Mouse (Mus musculus): ENCODE results near the gene Exoc1.

Exoc1 gene

GRCm38 (mm10) chr5:76529040-76529703, at the start of gene Exoc1:
Gene Exoc1 (plus strand): TSS chr5:76529311.
- DNase-seq, result peak; percentile 97

GRCm38 (mm10) chr5:76483811-76484210, 45.3 kb upstream of the Exoc1 start, which contains the start of gene Gm7271:
Gene Gm7271 (plus strand): TSS chr5:76484040.
- no peak for DNase-seq

DNA sequence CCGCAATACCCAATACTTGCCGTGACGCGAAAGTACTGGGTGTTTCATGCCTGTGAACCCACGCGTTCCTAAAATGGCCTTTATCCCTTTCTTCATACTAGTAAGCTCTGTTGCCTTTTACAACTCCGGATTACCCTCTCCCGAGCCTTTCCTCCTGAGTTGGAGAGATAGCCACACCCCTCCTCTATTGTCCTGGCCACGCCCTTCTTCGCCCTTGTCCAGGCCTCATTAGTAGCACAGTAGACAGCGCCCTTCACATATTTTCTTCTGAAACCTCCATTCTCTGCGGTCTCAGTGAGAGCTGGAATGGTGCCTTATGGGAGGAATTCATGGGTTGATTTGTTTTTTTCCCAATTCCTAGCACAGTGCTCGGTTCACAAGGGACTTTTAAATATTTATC, 34.0 kb upstream of the Exoc1 start:
- no peak for DNase-seq

DNA sequence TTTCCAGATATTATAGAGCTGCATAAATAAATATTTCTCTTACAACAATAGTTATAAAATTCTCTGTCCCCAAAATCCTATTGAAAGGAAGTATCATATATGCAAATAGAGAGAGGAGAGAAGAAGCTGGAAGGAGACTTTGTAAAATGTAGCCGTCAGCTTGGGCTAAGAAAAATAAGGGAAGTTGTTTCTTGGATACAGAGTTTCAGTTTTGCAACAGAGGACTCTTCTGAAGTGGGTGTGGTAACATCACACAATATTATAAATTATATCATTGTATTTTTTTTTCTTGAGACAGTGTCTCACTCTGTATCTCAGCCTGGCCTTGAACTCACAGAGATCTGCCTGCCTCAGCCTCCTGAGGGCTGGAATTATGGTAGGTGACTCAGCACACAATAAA, 6.7 kb upstream of the Exoc1 start:
- no peak for DNase-seq

DNA sequence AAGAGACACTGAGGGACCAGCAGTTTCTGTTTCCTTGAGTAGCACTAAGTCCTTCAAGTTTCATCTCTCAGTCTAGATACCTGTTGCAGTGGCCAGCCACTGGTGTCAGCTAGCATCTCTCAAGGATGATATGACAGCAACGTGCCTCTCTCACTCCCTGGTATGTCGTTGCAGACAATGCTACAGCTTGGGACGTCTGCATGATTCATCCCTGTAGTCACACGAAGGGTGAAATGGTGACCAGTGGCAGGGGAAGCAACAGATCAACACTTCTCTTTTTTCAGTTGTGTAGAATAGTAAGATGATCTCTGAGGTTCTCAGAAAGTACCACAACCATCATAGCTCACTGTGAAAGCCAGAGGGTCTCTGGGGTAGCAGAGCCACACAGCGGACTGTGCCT, 4.5 kb upstream of the Exoc1 start:
- DNase-seq, result no peak

- no peak for DNase-seq
These were observed 4.0 kb upstream of the Exoc1 start for GRCm38 (mm10) chr5:76525066-76525465.

- no peak for DNase-seq
These were observed 3.3 kb upstream of the Exoc1 start for GRCm38 (mm10) chr5:76525829-76526228.

DNA sequence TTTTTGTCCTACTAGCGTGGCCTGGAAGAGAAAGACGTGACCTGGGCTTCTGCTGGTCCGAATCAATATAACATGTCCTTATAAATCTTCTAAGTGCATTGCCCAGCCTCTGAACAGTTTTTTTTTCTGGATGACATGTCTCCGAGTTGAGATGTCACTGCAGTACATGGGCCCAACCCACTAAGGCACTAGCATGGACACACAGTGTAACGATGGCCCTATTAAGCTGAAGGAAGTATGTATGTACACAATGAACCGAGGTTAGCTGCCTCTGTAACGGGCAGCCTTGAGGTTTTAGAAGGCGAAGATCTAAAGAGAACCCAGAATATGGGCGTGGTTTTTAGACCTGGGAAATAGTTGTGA, 574 bp downstream of the Exoc1 start:
- DNase-seq, result no peak

GRCm38 (mm10) chr5:76533186-76533585, 4.1 kb downstream of the Exoc1 start:
- DNase-seq, result no peak

- DNase-seq, result no peak
These were observed 7.1 kb downstream of the Exoc1 start for GRCm38 (mm10) chr5:76536231-76536630.

- DNase-seq, result no peak
These were observed 8.5 kb downstream of the Exoc1 start for GRCm38 (mm10) chr5:76537578-76537977.

DNA sequence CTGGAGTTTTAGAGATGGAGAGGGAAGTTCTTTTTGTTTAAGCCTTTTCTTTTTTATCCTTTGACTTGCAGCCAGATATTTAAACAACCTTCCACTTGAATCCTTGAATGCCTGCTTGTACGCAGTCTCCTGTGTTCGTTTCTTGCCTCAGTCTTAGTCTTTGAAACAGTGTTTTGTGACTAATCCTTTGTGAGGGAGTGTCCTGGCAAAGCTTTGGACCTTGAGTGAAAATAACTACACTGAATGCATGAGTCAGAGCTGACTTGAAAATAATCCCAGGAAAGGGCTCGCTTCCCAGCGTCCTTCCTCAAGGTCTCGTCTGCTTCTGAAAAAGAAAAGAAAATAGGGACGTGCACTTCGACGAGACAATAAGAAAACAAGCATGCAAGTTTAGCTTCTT, 11.1 kb downstream of the Exoc1 start:
- no peak for DNase-seq

- no peak for DNase-seq
These were observed 11.7 kb downstream of the Exoc1 start for GRCm38 (mm10) chr5:76540842-76541241.

GRCm38 (mm10) chr5:76543200-76543599, 14.1 kb downstream of the Exoc1 start:
- DNase-seq, result no peak

DNA sequence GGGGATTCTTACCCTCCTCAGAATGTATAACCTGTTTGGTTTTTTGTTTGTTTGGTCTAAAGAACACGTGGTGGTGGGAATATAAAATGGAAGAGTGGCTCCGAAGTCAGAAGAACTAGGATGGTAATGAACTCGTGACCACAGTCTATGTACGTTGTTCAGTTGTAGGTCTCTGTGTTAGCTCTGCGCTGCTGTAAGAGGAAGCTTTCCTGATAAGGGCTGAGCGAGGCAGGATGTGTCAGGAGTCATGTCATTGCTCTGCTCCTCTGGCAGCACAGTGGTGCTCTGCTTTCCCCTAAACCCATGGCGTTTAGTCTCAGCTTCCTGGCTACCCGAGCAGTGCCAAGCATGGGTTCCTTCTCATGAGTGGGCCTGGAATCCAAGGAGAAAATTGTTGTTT, 21.3 kb downstream of the Exoc1 start:
- no peak for DNase-seq

DNA sequence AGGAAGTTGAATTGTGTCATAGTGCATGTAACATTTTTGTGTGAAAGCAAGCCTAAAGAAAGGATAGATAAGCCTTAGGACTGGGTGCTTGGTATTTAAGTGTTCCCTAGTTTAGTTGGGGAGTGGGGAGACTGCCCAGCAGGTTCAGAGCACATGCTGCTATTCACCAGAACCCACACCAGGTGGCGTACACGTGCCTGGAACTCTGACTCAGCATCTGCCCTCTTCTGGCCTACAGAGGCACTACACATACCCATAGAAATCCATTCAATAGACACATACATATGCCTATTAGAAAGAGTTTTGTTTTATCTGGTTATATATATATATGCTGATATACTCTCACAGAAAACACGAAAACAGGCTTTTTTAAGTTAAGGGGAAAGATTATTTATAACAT, 36.2 kb downstream of the Exoc1 start:
- peak; percentile 44 to 73 for DNase-seq

- no peak for DNase-seq
These were observed 45.1 kb downstream of the Exoc1 start for GRCm38 (mm10) chr5:76574251-76574650.

- DNase-seq, result no peak
These were observed 47.9 kb downstream of the Exoc1 start for GRCm38 (mm10) chr5:76577026-76577425.

DNA sequence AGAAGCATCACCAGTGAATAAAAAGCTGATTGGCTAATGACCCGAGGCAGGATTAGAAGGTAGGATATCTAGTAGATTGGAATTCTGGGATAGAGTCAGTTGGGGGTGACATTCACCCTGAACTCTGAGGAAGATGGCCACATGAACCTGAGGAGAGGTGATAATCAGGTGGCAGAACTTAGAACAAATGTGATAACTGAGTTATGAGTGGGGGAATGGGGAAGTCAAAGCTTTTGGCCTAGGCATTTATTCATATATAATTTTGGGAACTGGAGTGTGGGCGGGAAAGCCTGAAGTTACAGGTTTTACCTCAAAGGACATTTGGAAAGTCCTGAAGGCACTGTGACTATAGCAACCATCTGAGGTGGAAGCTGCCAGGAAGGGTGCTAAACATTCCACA, 56.3 kb downstream of the Exoc1 start:
- DNase-seq, result no peak

GRCm38 (mm10) chr5:76588551-76589283, 59.6 kb downstream of the Exoc1 start, which contains the start of gene Cep135:
Gene Cep135 (plus strand): TSS chr5:76588698.
- peak; percentile 92 to 95 for DNase-seq

DNA sequence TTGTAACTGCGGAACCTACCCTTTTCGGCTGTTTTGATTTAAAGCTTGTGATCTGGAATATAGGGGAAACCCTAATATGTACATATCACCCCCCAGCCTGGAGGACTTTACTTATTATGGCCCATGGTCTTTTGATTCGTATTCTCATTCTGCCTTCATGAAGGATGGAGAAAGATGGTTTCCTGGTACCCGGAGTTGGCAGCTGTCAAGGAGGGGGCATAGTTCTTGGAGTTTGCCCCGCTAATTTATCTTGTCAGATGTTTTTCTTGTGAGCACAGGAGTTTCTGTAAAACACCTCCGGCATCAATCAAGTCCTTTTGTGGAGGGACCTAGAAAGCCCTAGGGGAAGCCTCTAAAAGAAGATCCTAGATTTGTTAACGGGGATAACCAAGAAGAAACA, 60.2 kb downstream of the Exoc1 start:
- DNase-seq, result peak; percentile 23 to 41

GRCm38 (mm10) chr5:76590009-76590408, 60.9 kb downstream of the Exoc1 start:
- DNase-seq, result no peak

- DNase-seq, result no peak
These were observed 62.8 kb downstream of the Exoc1 start for GRCm38 (mm10) chr5:76591885-76592284.

GRCm38 (mm10) chr5:76609702-76610370, 80.7 kb downstream of the Exoc1 start:
- no peak for DNase-seq

Measured in kidney, postnatal 25 days (tissue).